Mouse (Mus musculus) cortical plate, adult 2 months (tissue): ENCODE measurements around the gene Gtpbp1.

Source experiments
- CTCF ChIP-seq: fragments of 200-500 bp; IDR thresholded peaks from 2 replicates; pipeline ENCODE4 v1.5.1; 2011; ENCODE audit warnings: mild to moderate bottlenecking, control low read depth, low read length; ENCODE audit not compliant: insufficient read depth; ENCODE audit errors: extremely low read depth
- POLR2A ChIP-seq: fragments of 200-500 bp; IDR thresholded peaks from 2 replicates; pipeline ENCODE4 v1.6.1; 2011; ENCODE audit warnings: mild to moderate bottlenecking, low read length, control low read depth; ENCODE audit not compliant: insufficient read depth; ENCODE audit errors: extremely low read depth

- no peak for TF ChIP-seq POLR2A
- TF ChIP-seq CTCF: no peak
Observed at GRCm38 (mm10) chr15:79694512-79694911, 3.9 kb downstream of the Gtpbp1 start.
